Mouse (Mus musculus) liver, adult 2 months (tissue): ENCODE data around the gene Map7d1.

Experiments
- CTCF ChIP-seq: fragments of 200-500 bp; IDR thresholded peaks from 2 replicates; pipeline ENCODE4 v1.5.1; 2011; ENCODE audit warnings: low read depth, low read length, control low read depth
- POLR2A ChIP-seq: fragments of 200-500 bp; IDR thresholded peaks from 2 replicates; pipeline ENCODE4 v1.6.1; 2011; ENCODE audit warnings: low read length, control low read depth; ENCODE audit not compliant: insufficient read depth; ENCODE audit errors: extremely low read depth

DNA sequence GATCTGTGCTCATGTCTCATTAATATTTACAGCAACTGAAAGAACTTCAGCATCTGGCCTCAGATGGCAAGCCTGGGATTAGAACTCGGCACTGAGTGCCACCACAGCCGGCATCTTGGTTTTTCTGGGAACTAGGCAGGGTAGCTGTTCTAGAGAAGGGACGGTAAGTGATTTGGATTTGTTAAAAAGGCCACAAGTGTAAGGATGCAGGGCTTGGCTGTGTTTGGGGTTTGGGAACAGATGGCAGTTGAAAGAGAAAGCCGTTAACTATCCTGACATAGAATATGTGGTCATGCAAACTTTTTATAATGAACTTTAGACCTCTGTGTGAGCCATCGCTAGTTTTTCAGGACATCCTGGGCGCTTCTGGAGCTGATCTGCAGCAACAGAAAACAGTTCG lies 5.5 kb upstream of the Map7d1 start:
- no peak for TF ChIP-seq POLR2A
- TF ChIP-seq CTCF: no peak
